Mouse (Mus musculus): ENCODE measurements around the gene Utf1. TPM values are rescaled to one million over a fixed set of nuclear protein-coding genes. Genes with fewer than 3 reads are reported as not detected.

The Utf1 gene
- polyA plus RNA-seq, 1 experiment from 2014 or later = not detected

DNA sequence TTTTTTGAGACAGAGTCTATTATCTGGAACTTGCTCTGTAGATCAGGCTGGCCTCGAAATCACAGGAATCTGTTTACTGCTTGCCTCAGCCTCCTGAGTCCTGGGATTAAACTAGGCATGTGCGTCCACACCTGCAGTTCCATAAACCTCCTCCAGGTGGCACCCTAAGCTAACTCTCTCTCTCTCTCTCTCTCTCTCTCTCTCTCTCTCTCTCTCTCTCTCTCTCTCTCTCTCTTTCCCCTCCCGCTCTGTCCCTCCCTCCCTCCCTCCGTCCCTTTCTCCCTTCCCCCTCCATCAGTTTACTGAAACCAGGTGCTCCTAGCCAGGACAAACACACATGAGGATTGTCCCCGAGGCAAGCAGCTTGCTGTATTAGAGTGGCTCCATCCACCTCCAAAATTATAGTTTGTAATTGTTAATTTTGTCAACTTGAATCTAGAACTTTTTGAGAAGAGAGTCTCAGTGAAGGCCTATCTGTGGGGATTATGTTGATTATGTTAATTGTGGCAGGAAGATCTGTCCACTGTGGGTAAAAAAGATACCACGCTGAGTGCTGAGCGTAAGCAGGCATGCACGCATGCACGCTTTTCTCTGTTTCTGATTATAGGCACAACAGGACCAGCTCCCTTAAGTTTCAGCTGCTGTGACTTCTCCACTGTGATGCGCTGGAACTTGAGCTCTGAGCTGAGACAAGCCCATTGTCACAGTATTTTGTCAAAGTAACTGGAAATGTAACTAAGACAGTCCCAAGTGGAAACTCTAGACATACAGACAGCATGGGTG, 25.9 kb downstream of the Utf1 start:
- H3K9ac ChIP-seq (ENCODE audit: low read depth, low read length) = no peak overlapping the region
- H3K4me2 ChIP-seq (replicated peaks; ENCODE audit: low read depth) = no peak overlapping the region
- no peaks in the 10 kb centered on the region for H3K36me3 ChIP-seq (ENCODE audit: control insufficient read depth, insufficient read depth)
- H3K4me1 ChIP-seq (replicated peaks; ENCODE audit: control insufficient read depth, insufficient read depth, low read length) = no peaks in the 10 kb centered on the region
- peak; percentile 86 for TF ChIP-seq CTCF (IDR thresholded peaks at IDR 0.05; ENCODE audit: low read depth)
- 43% methylated on average over 10 of the region's 10 CpGs for WGBS
- no peak for ATAC-seq
- no peak overlapping the region for H3K4me3 ChIP-seq (ENCODE audit: low read depth, low read length)
- no peak overlapping the region for H3K27ac ChIP-seq (ENCODE audit: low read depth, low read length)
- H3K9me3 ChIP-seq (ENCODE audit: control insufficient read depth) = no peaks in the 10 kb centered on the region
- H3K27me3 ChIP-seq (replicated peaks; ENCODE audit: control insufficient read depth, insufficient read depth, low read length) = no peaks in the 10 kb centered on the region

DNA sequence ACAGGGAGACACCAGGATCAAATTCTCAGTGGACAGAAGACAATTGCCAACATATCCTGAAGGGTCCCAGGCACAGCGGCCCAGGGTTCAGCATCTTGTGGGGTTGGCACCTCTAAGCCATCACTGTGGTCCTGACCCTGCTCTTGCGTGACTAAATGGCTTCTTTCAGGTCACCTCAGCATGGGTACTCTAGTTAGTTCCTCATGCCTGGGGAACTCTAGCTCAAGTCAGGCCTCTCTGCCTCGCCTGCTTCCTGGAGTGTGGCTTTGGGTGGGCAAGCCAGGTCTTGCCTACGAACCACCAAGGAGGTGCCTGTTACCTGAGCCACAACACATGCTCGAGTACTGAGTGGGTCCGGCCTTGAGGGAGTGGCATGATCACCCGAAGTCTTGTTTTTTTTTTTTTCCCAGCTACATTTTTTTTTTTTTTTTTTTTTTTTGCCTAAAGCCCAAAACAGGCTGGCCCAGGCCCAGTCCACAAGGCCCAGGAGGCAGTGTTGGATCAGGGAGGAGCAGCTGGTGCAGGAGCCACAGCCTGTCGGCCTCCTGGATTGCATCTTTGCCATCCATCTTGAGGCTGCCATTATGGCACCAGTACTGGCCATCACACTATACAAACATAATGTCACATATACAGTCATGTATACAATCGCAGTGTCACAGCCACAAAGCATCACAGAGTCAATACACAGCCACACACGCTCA, 26.8 kb downstream of the Utf1 start:
- H3K4me1 ChIP-seq (replicated peaks; ENCODE audit: control insufficient read depth, insufficient read depth, low read length) = no peaks in the 10 kb centered on the region
- no peak overlapping the region for H3K27ac ChIP-seq (ENCODE audit: low read depth, low read length)
- no peak for ATAC-seq

DNA sequence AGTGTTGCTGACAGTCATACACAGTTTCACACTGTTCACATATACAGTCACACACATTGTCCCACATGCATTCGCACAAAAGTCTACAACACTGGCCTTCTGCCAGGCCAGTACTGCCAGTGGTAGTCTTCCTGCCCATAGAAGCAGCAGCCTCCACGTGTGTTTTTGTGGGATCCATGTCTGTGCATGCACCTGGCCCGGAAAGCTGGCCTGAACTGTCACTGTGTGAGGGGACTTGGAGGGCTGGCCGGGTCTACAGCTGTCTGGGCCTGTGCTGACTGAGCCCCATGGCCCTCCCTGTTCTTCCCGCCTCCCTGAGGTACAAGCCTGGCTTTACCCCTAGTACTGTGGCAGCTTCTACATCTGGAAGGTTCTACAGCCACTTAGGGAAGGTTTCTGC, 27.4 kb downstream of the Utf1 start:
- ATAC-seq = no peak
- Histone ChIP-seq H3K4me2 (replicated peaks; ENCODE audit: low read depth) (no peak overlapping the region), H3K27me3 (replicated peaks; ENCODE audit: control insufficient read depth, insufficient read depth, low read length) (no peaks in the 10 kb centered on the region), H3K27ac (ENCODE audit: low read depth, low read length) (no peak overlapping the region), H3K9me3 (ENCODE audit: control insufficient read depth) (no peaks in the 10 kb centered on the region), H3K36me3 (ENCODE audit: control insufficient read depth, insufficient read depth) (no peaks in the 10 kb centered on the region), H3K4me3 (ENCODE audit: low read depth, low read length) (no peak overlapping the region), H3K9ac (ENCODE audit: low read depth, low read length) (no peak overlapping the region), H3K4me1 (replicated peaks; ENCODE audit: control insufficient read depth, insufficient read depth, low read length) (no peaks in the 10 kb centered on the region)
- 82% methylated on average over 5 of the region's 5 CpGs for WGBS
- TF ChIP-seq CTCF (IDR thresholded peaks at IDR 0.05; ENCODE audit: low read depth) = no peak

More for the DNA sequence above, 26.8 kb downstream of the Utf1 start:
- Histone ChIP-seq H3K4me2 (replicated peaks; ENCODE audit: low read depth) (no peak overlapping the region), H3K9me3 (ENCODE audit: control insufficient read depth) (no peaks in the 10 kb centered on the region), H3K9ac (ENCODE audit: low read depth, low read length) (no peak overlapping the region), H3K27me3 (replicated peaks; ENCODE audit: control insufficient read depth, insufficient read depth, low read length) (no peaks in the 10 kb centered on the region), H3K36me3 (ENCODE audit: control insufficient read depth, insufficient read depth) (no peaks in the 10 kb centered on the region), H3K4me3 (ENCODE audit: low read depth, low read length) (no peak overlapping the region)
- 83% methylated on average over 10 of the region's 10 CpGs for WGBS
- TF ChIP-seq CTCF (IDR thresholded peaks at IDR 0.05; ENCODE audit: low read depth) = no peak

- WGBS = 60% methylated on average over 6 of the region's 6 CpGs
- TF ChIP-seq CTCF (IDR thresholded peaks at IDR 0.05; ENCODE audit: low read depth) = no peak
- no peaks in the 10 kb centered on the region for H3K27me3 ChIP-seq (replicated peaks; ENCODE audit: control insufficient read depth, insufficient read depth, low read length)
- no peak overlapping the region for H3K27ac ChIP-seq (ENCODE audit: low read depth, low read length)
- H3K9me3 ChIP-seq (ENCODE audit: control insufficient read depth) = no peaks in the 10 kb centered on the region
- H3K36me3 ChIP-seq (ENCODE audit: control insufficient read depth, insufficient read depth) = no peaks in the 10 kb centered on the region
- no peak overlapping the region for H3K4me2 ChIP-seq (replicated peaks; ENCODE audit: low read depth)
- no peak overlapping the region for H3K9ac ChIP-seq (ENCODE audit: low read depth, low read length)
- H3K4me3 ChIP-seq (ENCODE audit: low read depth, low read length) = no peak overlapping the region
- H3K4me1 ChIP-seq (replicated peaks; ENCODE audit: control insufficient read depth, insufficient read depth, low read length) = no peaks in the 10 kb centered on the region
- no peak for ATAC-seq
These were observed 27.8 kb downstream of the Utf1 start for GRCm38 (mm10) chr7:139971436-139971835.

GRCm38 (mm10) chr7:139972923-139973331, 29.3 kb downstream of the Utf1 start:
- Histone ChIP-seq H3K4me3 (ENCODE audit: low read depth, low read length) (no peak overlapping the region), H3K9me3 (ENCODE audit: control insufficient read depth) (no peaks in the 10 kb centered on the region), H3K9ac (ENCODE audit: low read depth, low read length) (no peak overlapping the region), H3K27ac (ENCODE audit: low read depth, low read length) (no peak overlapping the region), H3K4me1 (replicated peaks; ENCODE audit: control insufficient read depth, insufficient read depth, low read length) (no peaks in the 10 kb centered on the region), H3K27me3 (replicated peaks; ENCODE audit: control insufficient read depth, insufficient read depth, low read length) (no peaks in the 10 kb centered on the region), H3K4me2 (replicated peaks; ENCODE audit: low read depth) (no peak overlapping the region), H3K36me3 (ENCODE audit: control insufficient read depth, insufficient read depth) (no peaks in the 10 kb centered on the region)
- no peak for ATAC-seq
- no peak for TF ChIP-seq CTCF (IDR thresholded peaks at IDR 0.05; ENCODE audit: low read depth)

DNA sequence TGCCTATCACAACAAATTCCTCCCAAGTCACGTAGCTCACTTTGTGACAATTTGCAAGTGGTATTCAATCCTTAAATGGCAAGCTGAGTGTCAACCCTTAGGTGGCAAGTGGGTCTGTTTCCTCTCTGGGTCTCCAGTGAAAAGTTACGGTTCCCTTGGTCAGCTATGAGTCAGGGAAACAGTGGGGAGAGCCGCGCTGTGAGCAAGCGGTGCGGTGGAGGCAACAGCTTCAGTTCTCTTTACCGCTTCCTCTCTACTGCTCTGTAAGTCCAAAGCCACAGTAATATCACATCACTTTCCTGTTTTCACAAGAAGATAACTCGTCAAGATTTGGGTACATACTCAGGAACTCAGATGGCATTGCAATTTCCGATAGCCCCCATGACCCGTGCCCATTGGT, 30.7 kb downstream of the Utf1 start:
- 85% methylated on average over 10 of the region's 10 CpGs for WGBS

More for the DNA sequence above, 30.7 kb downstream of the Utf1 start:
- Histone ChIP-seq H3K4me3 (ENCODE audit: low read depth, low read length) (no peak overlapping the region), H3K9me3 (ENCODE audit: control insufficient read depth) (no peaks in the 10 kb centered on the region), H3K4me1 (replicated peaks; ENCODE audit: control insufficient read depth, insufficient read depth, low read length) (peaks cover 6% of the 10 kb centered on the region; the same call in 1 of the 2 replicates), H3K27me3 (replicated peaks; ENCODE audit: control insufficient read depth, insufficient read depth, low read length) (no peaks in the 10 kb centered on the region), H3K27ac (ENCODE audit: low read depth, low read length) (no peak overlapping the region), H3K36me3 (ENCODE audit: control insufficient read depth, insufficient read depth) (no peaks in the 10 kb centered on the region), H3K4me2 (replicated peaks; ENCODE audit: low read depth) (no peak overlapping the region), H3K9ac (ENCODE audit: low read depth, low read length) (no peak overlapping the region)
- TF ChIP-seq CTCF (IDR thresholded peaks at IDR 0.05; ENCODE audit: low read depth) = no peak
- no peak for ATAC-seq
